Mouse (Mus musculus): Measurements from ENCODE around the gene Calml4. TPM values are rescaled to one million over a fixed set of nuclear protein-coding genes. Genes with fewer than 3 reads are reported as not detected.

Calml4 gene
- total and polyA plus RNA-seq, 3 experiments, result not detected

GRCm38 (mm10) chr9:62870728-62871127, 12.8 kb downstream of the Calml4 start:
- no peaks in the 10 kb centered on the region for H3K79me2 ChIP-seq (replicated peaks; ENCODE audit: control insufficient read depth, extremely low read depth, insufficient read depth, poor library complexity, severe bottlenecking)
- H3K4me1 ChIP-seq (ENCODE audit: control insufficient read depth in 1 of 2, insufficient read depth in 2 of 2), result no peaks in the 10 kb centered on the region
- no peak for DNase-seq (ENCODE audit: extremely low read depth)
- no peak for TF ChIP-seq RAD21 (IDR thresholded peaks at IDR 0.05; ENCODE audit: low read depth, low read length)
- TF ChIP-seq POLR2AphosphoS2 (IDR thresholded peaks at IDR 0.05; ENCODE audit: low read depth, low read length), result no peak
- no peak for TF ChIP-seq ZNF384 (IDR thresholded peaks at IDR 0.05; ENCODE audit: low read depth, low read length)
- no peak overlapping the region for H3K27ac ChIP-seq (ENCODE audit: insufficient read depth, low read depth)
- in situ Hi-C loops (cut with MboI; ENCODE audit: low pct_ligation_motif_present, low pct_unique_long_range_greater_than_20kb, low sequenced_read_pairs) (no loop called here), dilution Hi-C loops (cut with MboI; ENCODE audit: extremely low pct_ligation_motif_present, extremely low pct_unique_long_range_greater_than_20kb, low sequenced_read_pairs) (no loop called here)
- no peak overlapping the region for H3K4me3 ChIP-seq (replicated peaks in 1 of 3; ENCODE audit: low read depth in 2 of 3, low read length in 2 of 3, poor library complexity in 1 of 3)
- no peaks in the 10 kb centered on the region for H3K27me3 ChIP-seq (replicated peaks)
- H3K36me3 ChIP-seq (replicated peaks in 1 of 2; ENCODE audit: control insufficient read depth in 1 of 2, insufficient read depth in 1 of 2, low read length in 1 of 2), result peaks cover 0 to 2% of the 10 kb centered on the region in 2 experiments
- H3K9ac ChIP-seq (ENCODE audit: insufficient read depth, low read depth), result no peak overlapping the region
- H3K9me3 ChIP-seq (replicated peaks; ENCODE audit: low read length), result no peaks in the 10 kb centered on the region
- H3K4me2 ChIP-seq (ENCODE audit: insufficient read depth, low read depth, poor library complexity, severe bottlenecking), result no peak overlapping the region

GRCm38 (mm10) chr9:62876966-62877616, 19.2 kb downstream of the Calml4 start:
- no peaks in the 10 kb centered on the region for H3K9me3 ChIP-seq (replicated peaks; ENCODE audit: low read length)
- TF ChIP-seq CHD2 (IDR thresholded peaks at IDR 0.05; ENCODE audit: low read length) (no peak), ETS1 (conservative IDR thresholded peaks at IDR 0.05; ENCODE audit: low read depth, low read length) (no peak), JUN (IDR thresholded peaks at IDR 0.05; ENCODE audit: insufficient read depth, low read depth, low read length) (no peak), EP300 (IDR thresholded peaks at IDR 0.05; ENCODE audit: low read length) (no peak), TBP (conservative IDR thresholded peaks at IDR 0.05; ENCODE audit: low read depth, low read length) (no peak), MAFK (IDR thresholded peaks at IDR 0.05; ENCODE audit: insufficient replicate concordance, low read length) (no peak), JUND (conservative IDR thresholded peaks at IDR 0.05; ENCODE audit: low read depth, low read length) (no peak)
- H3K4me2 ChIP-seq (ENCODE audit: insufficient read depth, low read depth, poor library complexity, severe bottlenecking), result no peak overlapping the region
- H3K4me3 ChIP-seq (replicated peaks in 1 of 3; ENCODE audit: low read depth in 2 of 3, low read length in 2 of 3, poor library complexity in 1 of 3), result no peak overlapping the region
- H3K4me1 ChIP-seq (ENCODE audit: control insufficient read depth in 1 of 2, insufficient read depth in 2 of 2), result peaks cover 6 to 9% of the 10 kb centered on the region in 2 experiments
- H3K79me2 ChIP-seq (replicated peaks; ENCODE audit: control insufficient read depth, extremely low read depth, insufficient read depth, poor library complexity, severe bottlenecking), result no peaks in the 10 kb centered on the region
- H3K36me3 ChIP-seq (replicated peaks in 1 of 2; ENCODE audit: control insufficient read depth in 1 of 2, insufficient read depth in 1 of 2, low read length in 1 of 2), result peaks cover 16 to 30% of the 10 kb centered on the region in 2 experiments
- no peak overlapping the region for H3K9ac ChIP-seq (ENCODE audit: insufficient read depth, low read depth)
- dilution Hi-C loops (cut with MboI; ENCODE audit: extremely low pct_ligation_motif_present, extremely low pct_unique_long_range_greater_than_20kb, low sequenced_read_pairs) (no loop called here), in situ Hi-C loops (cut with MboI; ENCODE audit: low pct_ligation_motif_present, low pct_unique_long_range_greater_than_20kb, low sequenced_read_pairs) (no loop called here)
- no peaks in the 10 kb centered on the region for H3K27me3 ChIP-seq (replicated peaks)
- no peak for DNase-seq (ENCODE audit: extremely low read depth)
- no peak overlapping the region for H3K27ac ChIP-seq (ENCODE audit: insufficient read depth, low read depth)

DNA sequence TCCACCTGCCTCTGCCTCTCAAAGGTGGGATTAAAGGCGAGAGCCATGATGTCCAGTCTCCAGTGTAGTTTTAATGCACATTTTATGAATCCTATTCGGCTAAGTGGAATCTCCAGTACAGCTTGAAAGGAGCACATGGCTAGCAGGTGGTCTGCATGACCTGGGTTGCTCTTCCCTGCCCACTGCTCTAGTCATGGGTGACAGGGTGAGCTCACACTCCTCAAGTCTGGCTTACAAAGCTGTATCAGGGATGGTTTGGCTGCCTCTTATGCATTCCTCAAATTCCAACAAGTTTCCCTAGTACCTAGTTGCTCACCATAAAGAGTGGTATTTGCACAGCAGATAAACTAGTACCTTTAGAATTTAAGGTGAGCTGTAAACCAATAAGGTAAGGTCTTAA, 19.9 kb downstream of the Calml4 start:
- DNase-seq (ENCODE audit: extremely low read depth), result no peak
- no peaks in the 10 kb centered on the region for H3K79me2 ChIP-seq (replicated peaks; ENCODE audit: control insufficient read depth, extremely low read depth, insufficient read depth, poor library complexity, severe bottlenecking)
- H3K27ac ChIP-seq (ENCODE audit: insufficient read depth, low read depth), result no peak overlapping the region
- dilution Hi-C loops (cut with MboI; ENCODE audit: extremely low pct_ligation_motif_present, extremely low pct_unique_long_range_greater_than_20kb, low sequenced_read_pairs) (no loop called here), in situ Hi-C loops (cut with MboI; ENCODE audit: low pct_ligation_motif_present, low pct_unique_long_range_greater_than_20kb, low sequenced_read_pairs) (no loop called here)
- no peaks in the 10 kb centered on the region for H3K27me3 ChIP-seq (replicated peaks)
- no peak for TF ChIP-seq TCF12 (IDR thresholded peaks at IDR 0.05; ENCODE audit: low read depth, low read length)
- TF ChIP-seq NELFE (IDR thresholded peaks at IDR 0.05; ENCODE audit: low read depth, low read length), result no peak
- no peak for TF ChIP-seq MYC (IDR thresholded peaks at IDR 0.05; ENCODE audit: low read depth, low read length)
- no peak for TF ChIP-seq RAD21 (IDR thresholded peaks at IDR 0.05; ENCODE audit: low read depth, low read length)
- TF ChIP-seq NRF1 (IDR thresholded peaks at IDR 0.05; ENCODE audit: low read depth, low read length), result no peak
- TF ChIP-seq POLR2A (IDR thresholded peaks at IDR 0.05; ENCODE audit: low read depth, low read length), result no peak
- no peak for TF ChIP-seq JUND (conservative IDR thresholded peaks at IDR 0.05; ENCODE audit: low read depth, low read length)
- TF ChIP-seq CHD1 (IDR thresholded peaks at IDR 0.05; ENCODE audit: low read depth, low read length), result no peak
- no peak for TF ChIP-seq JUN (IDR thresholded peaks at IDR 0.05; ENCODE audit: insufficient read depth, low read depth, low read length)
- no peak for TF ChIP-seq IRF4 (IDR thresholded peaks at IDR 0.05; ENCODE audit: low read depth, low read length)
- no peaks in the 10 kb centered on the region for H3K9me3 ChIP-seq (replicated peaks; ENCODE audit: low read length)
- H3K9ac ChIP-seq (ENCODE audit: insufficient read depth, low read depth), result no peak overlapping the region
- H3K36me3 ChIP-seq (replicated peaks in 1 of 2; ENCODE audit: control insufficient read depth in 1 of 2, insufficient read depth in 1 of 2, low read length in 1 of 2), result peaks cover 21 to 37% of the 10 kb centered on the region in 2 experiments
- no peak overlapping the region for H3K4me3 ChIP-seq (replicated peaks in 1 of 3; ENCODE audit: low read depth in 2 of 3, low read length in 2 of 3, poor library complexity in 1 of 3)
- peaks cover 6 to 9% of the 10 kb centered on the region in 2 experiments for H3K4me1 ChIP-seq (ENCODE audit: control insufficient read depth in 1 of 2, insufficient read depth in 2 of 2)
- no peak overlapping the region for H3K4me2 ChIP-seq (ENCODE audit: insufficient read depth, low read depth, poor library complexity, severe bottlenecking)
